Mouse (Mus musculus) gastrocnemius, postnatal 25 days (tissue): Measurements from ENCODE around the gene Vangl2. TPM values are rescaled to one million over a fixed set of nuclear protein-coding genes. Genes with fewer than 3 reads are reported as not detected.
"Not testable (repeated sequence)": the region's sequence is repeated elsewhere in the genome, so short reads cannot be mapped to it uniquely, and the experiment has no call there.

Source experiments
- DNase-seq: peaks from one replicate; pipeline ENCODE4 v3.0.0; 2022
- total RNA-seq, 2 experiments: library from RNA; stranded (reverse); gene quantifications; 1 replicate in 1 of 2; 2 replicates in 1 of 2; pipeline ENCODE4 v1.2.3; 2021

Vangl2 gene
- total RNA-seq, 2 experiments from 2014 or later, result 0.80 to 1.00 TPM

GRCm38 (mm10) chr1:172001665-172002064 lies 26.6 kb downstream of the Vangl2 start:
- no peak for DNase-seq

- no peak for DNase-seq
Observed at GRCm38 (mm10) chr1:172000641-172001040, 27.6 kb downstream of the Vangl2 start.

GRCm38 (mm10) chr1:171998820-171999597 lies 29.2 kb downstream of the Vangl2 start:
- no peak for DNase-seq

GRCm38 (mm10) chr1:171996701-171997100 lies 31.5 kb downstream of the Vangl2 start:
- no peak for DNase-seq

GRCm38 (mm10) chr1:171994918-171995715 lies 33.1 kb downstream of the Vangl2 start:
- no peak for DNase-seq

- DNase-seq, result no peak
Observed at GRCm38 (mm10) chr1:171994501-171994900, 33.7 kb downstream of the Vangl2 start.

GRCm38 (mm10) chr1:171992901-171993530 lies 35.2 kb downstream of the Vangl2 start:
- DNase-seq, result no peak

GRCm38 (mm10) chr1:171991883-171992282 lies 36.4 kb downstream of the Vangl2 start:
- no peak for DNase-seq

- no peak for DNase-seq
Observed at GRCm38 (mm10) chr1:171984121-171984520, 44.1 kb downstream of the Vangl2 start.

GRCm38 (mm10) chr1:171983372-171984001 lies 44.8 kb downstream of the Vangl2 start:
- DNase-seq, result no peak

GRCm38 (mm10) chr1:171982740-171983139 lies 45.5 kb downstream of the Vangl2 start:
- DNase-seq, result no peak

- DNase-seq, result no peak
Observed at GRCm38 (mm10) chr1:171982170-171982569, 46.1 kb downstream of the Vangl2 start.

GRCm38 (mm10) chr1:171979969-171980730 lies 48.1 kb downstream of the Vangl2 start:
- DNase-seq, result no peak

- no peak for DNase-seq
Observed at GRCm38 (mm10) chr1:171977891-171978290, 50.4 kb downstream of the Vangl2 start.

GRCm38 (mm10) chr1:171976826-171977539 lies 51.3 kb downstream of the Vangl2 start:
- no peak for DNase-seq

GRCm38 (mm10) chr1:171975831-171976230 lies 52.4 kb downstream of the Vangl2 start:
- no peak for DNase-seq

- no peak for DNase-seq
Observed at GRCm38 (mm10) chr1:171975377-171975776, 52.9 kb downstream of the Vangl2 start.

- DNase-seq, result not testable (repeated sequence)
Observed at GRCm38 (mm10) chr1:171974361-171974760, 53.9 kb downstream of the Vangl2 start.

- no peak for DNase-seq
Observed at GRCm38 (mm10) chr1:171970854-171971586, 57.2 kb downstream of the Vangl2 start.

- no peak for DNase-seq
Observed at GRCm38 (mm10) chr1:171969221-171969620, 59.0 kb downstream of the Vangl2 start.
